Mouse (Mus musculus) midbrain, postnatal 0 days (tissue): ENCODE data around the gene Gon7. TPM values are rescaled to one million over a fixed set of nuclear protein-coding genes. Genes with fewer than 3 reads are reported as not detected.

Source experiments
- ATAC-seq: fragments of 200-750 bp; cut with Nextera tagmentation; 2 replicates; pipeline ENCODE4 v1.8.0; 2017; ENCODE audit warnings: moderate number of reproducible peaks, mild to moderate bottlenecking, moderate TSS enrichment, moderate library complexity; ENCODE audit not compliant: low FRiP score
- DNase-seq: peaks from one replicate; pipeline ENCODE4 v3.0.0-alpha.2; 2015; ENCODE audit warnings: low spot score
- H3K27ac ChIP-seq: fragments of 300-500 bp; sonication (generic); 2 replicates; pipeline ENCODE4 v1.5.1; 2014; ENCODE audit warnings: low read depth, mild to moderate bottlenecking, low read length, mixed read lengths
- H3K27me3 ChIP-seq: fragments of 300-500 bp; sonication (generic); 2 replicates; pipeline ENCODE4 v1.6.1; 2014; ENCODE audit warnings: low read length, control low read depth, mixed read lengths; ENCODE audit not compliant: insufficient read depth
- H3K36me3 ChIP-seq: fragments of 300-500 bp; sonication (generic); 2 replicates; pipeline ENCODE4 v1.6.1; 2014; ENCODE audit warnings: low read length, control low read depth, mixed read lengths; ENCODE audit not compliant: insufficient read depth
- H3K4me1 ChIP-seq: fragments of 300-500 bp; sonication (generic); 2 replicates; pipeline ENCODE4 v1.6.1; 2014; ENCODE audit warnings: mild to moderate bottlenecking, control low read depth, antibody characterized with exemption, low read length, mixed read lengths; ENCODE audit not compliant: insufficient read depth
- H3K4me2 ChIP-seq: fragments of 300-500 bp; sonication (generic); 2 replicates; pipeline ENCODE4 v1.6.1; 2014; ENCODE audit warnings: low read depth, mild to moderate bottlenecking, low read length, mixed read lengths; ENCODE audit not compliant: poor library complexity, severe bottlenecking
- H3K4me3 ChIP-seq: fragments of 300-500 bp; sonication (generic); 2 replicates; pipeline ENCODE4 v1.5.1; 2014; ENCODE audit warnings: low read depth, mild to moderate bottlenecking, low read length, moderate library complexity
- H3K9ac ChIP-seq: fragments of 300-500 bp; sonication (generic); replicated peaks from 2 replicates; pipeline ENCODE4 v1.6.1; 2014; ENCODE audit warnings: mild to moderate bottlenecking, low read length, moderate library complexity, mixed read lengths; ENCODE audit not compliant: poor library complexity, severe bottlenecking
- H3K9me3 ChIP-seq: fragments of 300-500 bp; sonication (generic); 2 replicates; pipeline ENCODE4 v1.6.1; 2016; ENCODE audit warnings: low read length, control low read depth
- CTCF ChIP-seq: IDR thresholded peaks from 2 replicates; pipeline ENCODE4 v1.5.1; 2016; ENCODE audit warnings: antibody characterized with exemption, mild to moderate bottlenecking
- WGBS: fragments of 180-500 bp; shearing (Covaris S2); extraction: QIAGEN DNeasy Blood & Tissue Kit; methylation state at CpG from one replicate; pipeline ENCODE4 v1.1.7; 2014; 5-methylcytosine and 5-hydroxymethylcytosine counted together
- polyA plus RNA-seq: library from polyadenylated mRNA; unstranded; fragments of >200 nt; fragmentation: Nextera tagmentation; extraction: Ambion mirVana; gene quantifications from 2 replicates; pipeline ENCODE4 v1.2.1, GENCODE M21; 2015
- total RNA-seq: library from RNA; depleted of rRNA; stranded (reverse); fragments of >200 nt; gene quantifications from 2 replicates; pipeline ENCODE4 v1.2.3, GENCODE M21; 2014

Gene Gon7
- total and polyA plus RNA-seq, 2 experiments from 2014 or later = 21.0 to 39.1 TPM

GRCm38 (mm10) chr12:102725761-102726175, 31.8 kb downstream of the Gon7 start:
- no peak overlapping the region for H3K27ac ChIP-seq
- H3K9me3 ChIP-seq = no peaks in the 10 kb centered on the region
- H3K4me2 ChIP-seq = no peak overlapping the region
- H3K36me3 ChIP-seq = no peaks in the 10 kb centered on the region
- no peak overlapping the region for H3K4me3 ChIP-seq
- 85% methylated on average over 7 of the region's 7 CpGs for WGBS
- ATAC-seq = no peak
- H3K9ac ChIP-seq = no peak overlapping the region
- no peak for TF ChIP-seq CTCF
- H3K4me1 ChIP-seq = peaks cover 8% of the 10 kb centered on the region; the same call in 1 of the 2 replicates
- no peaks in the 10 kb centered on the region for H3K27me3 ChIP-seq
- DNase-seq = no peak

GRCm38 (mm10) chr12:102725146-102725545, 32.5 kb downstream of the Gon7 start:
- Histone ChIP-seq H3K9ac (no peak overlapping the region), H3K4me3 (no peak overlapping the region), H3K4me1 (peaks cover 3% of the 10 kb centered on the region; the same call in 1 of the 2 replicates), H3K27me3 (no peaks in the 10 kb centered on the region), H3K9me3 (no peaks in the 10 kb centered on the region), H3K4me2 (no peak overlapping the region), H3K36me3 (no peaks in the 10 kb centered on the region), H3K27ac (no peak overlapping the region)
- DNase-seq = no peak
- ATAC-seq = no peak
- 94% methylated on average over 6 of the region's 6 CpGs for WGBS
- TF ChIP-seq CTCF = no peak

GRCm38 (mm10) chr12:102723861-102724260, 33.7 kb downstream of the Gon7 start:
- H3K9ac ChIP-seq = no peak overlapping the region
- no peak overlapping the region for H3K27ac ChIP-seq
- no peaks in the 10 kb centered on the region for H3K36me3 ChIP-seq
- H3K4me1 ChIP-seq = no peaks in the 10 kb centered on the region; the same call in 1 of the 2 replicates
- H3K4me2 ChIP-seq = no peak overlapping the region
- 67% methylated on average over 6 of the region's 6 CpGs for WGBS
- H3K27me3 ChIP-seq = no peaks in the 10 kb centered on the region
- no peak overlapping the region for H3K4me3 ChIP-seq
- no peaks in the 10 kb centered on the region for H3K9me3 ChIP-seq
- ATAC-seq (no peak), DNase-seq (peak; percentile 64)
- no peak for TF ChIP-seq CTCF

DNA sequence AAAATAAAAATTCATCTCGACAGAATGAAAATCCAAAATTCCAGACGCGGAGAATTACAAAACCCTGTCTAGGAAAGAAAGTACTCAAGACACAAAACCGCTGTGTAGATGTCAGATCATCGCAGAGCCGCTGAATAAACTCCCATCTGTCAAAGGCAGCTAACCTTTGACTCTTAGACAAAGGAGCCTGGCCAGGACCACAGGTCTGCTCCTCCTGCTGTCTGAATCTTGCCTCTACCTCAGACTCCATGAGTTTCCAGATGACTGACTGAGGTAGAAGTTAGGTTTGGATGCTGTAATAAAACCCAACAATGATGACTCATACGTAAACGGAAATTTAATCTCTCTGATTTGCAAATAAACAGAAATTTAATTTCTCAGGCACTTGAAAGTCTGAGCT, 34.6 kb downstream of the Gon7 start:
- 68% methylated on average over 8 of the region's 8 CpGs for WGBS

DNA sequence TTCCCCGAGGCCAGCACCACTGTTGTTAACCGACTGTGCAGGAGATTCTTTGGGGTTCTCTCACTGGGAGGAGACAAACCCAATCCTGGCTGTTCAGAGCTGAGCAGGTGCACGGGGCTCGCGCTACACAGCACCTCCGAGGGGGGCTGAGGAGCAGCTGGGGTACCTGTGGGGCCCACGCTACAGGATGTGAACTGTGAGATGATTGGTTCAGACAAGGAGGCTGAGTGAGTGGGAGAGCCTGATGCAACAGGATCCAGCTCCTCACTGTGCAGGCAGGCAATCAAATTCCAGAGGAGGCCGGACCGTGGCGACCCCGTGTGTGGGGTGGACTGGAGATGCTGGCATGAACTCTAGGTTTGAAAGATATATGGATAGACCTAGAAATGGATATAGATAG, 35.2 kb downstream of the Gon7 start:
- no peak overlapping the region for H3K4me2 ChIP-seq
- H3K9ac ChIP-seq = no peak overlapping the region
- DNase-seq (no peak), ATAC-seq (no peak)
- H3K27ac ChIP-seq = no peak overlapping the region
- no peak for TF ChIP-seq CTCF
- H3K27me3 ChIP-seq = no peaks in the 10 kb centered on the region
- no peaks in the 10 kb centered on the region for H3K9me3 ChIP-seq
- 59% methylated on average over 11 of the region's 11 CpGs for WGBS
- no peaks in the 10 kb centered on the region; the same call in 1 of the 2 replicates for H3K4me1 ChIP-seq
- H3K4me3 ChIP-seq = no peak overlapping the region
- no peaks in the 10 kb centered on the region for H3K36me3 ChIP-seq

More for the DNA sequence above, 34.6 kb downstream of the Gon7 start:
- Histone ChIP-seq H3K9me3 (no peaks in the 10 kb centered on the region), H3K27ac (no peak overlapping the region), H3K4me3 (no peak overlapping the region), H3K9ac (no peak overlapping the region), H3K27me3 (no peaks in the 10 kb centered on the region), H3K36me3 (no peaks in the 10 kb centered on the region), H3K4me1 (no peaks in the 10 kb centered on the region; the same call in 1 of the 2 replicates), H3K4me2 (no peak overlapping the region)
- TF ChIP-seq CTCF = no peak
- DNase-seq = no peak
- no peak for ATAC-seq

- H3K36me3 ChIP-seq = no peaks in the 10 kb centered on the region
- ATAC-seq = peak; percentile 76; the same call in 1 of the 2 replicates
- no peaks in the 10 kb centered on the region; the same call in 1 of the 2 replicates for H3K4me1 ChIP-seq
- peak overlapping the region; percentile 18; the same call in 1 of the 2 replicates for H3K4me2 ChIP-seq
- no peak overlapping the region for H3K4me3 ChIP-seq
- no peak overlapping the region for H3K27ac ChIP-seq
- peak; percentile 89 for TF ChIP-seq CTCF
- 28% methylated on average over 13 of the region's 13 CpGs for WGBS
- H3K27me3 ChIP-seq = no peaks in the 10 kb centered on the region
- no peaks in the 10 kb centered on the region for H3K9me3 ChIP-seq
- H3K9ac ChIP-seq = no peak overlapping the region
- peak; percentile 81 for DNase-seq
Measured at GRCm38 (mm10) chr12:102719552-102720315, 37.9 kb downstream of the Gon7 start.
